Mouse (Mus musculus): ENCODE data around the gene Usp32. TPM values are rescaled to one million over a fixed set of nuclear protein-coding genes. Genes with fewer than 3 reads are reported as not detected.

Gene Usp32
- total RNA-seq, 2 experiments from 2014 or later: 80.8 to 87.9 TPM

Other genes starting within 250 kb of the Usp32 start
- 10 to 100 TPM; 28.1 to 31.9 TPM for gene Znhit3, start 223.8 kb downstream of the Usp32 start, total RNA-seq (2021)
- 10 to 100 TPM; 44.2 to 49.6 TPM for gene Car4, start 182.4 kb downstream of the Usp32 start, total RNA-seq (2021)
- gene 1700125H20Rik, start 30.2 kb upstream of the Usp32 start, total RNA-seq (2021): under 1 TPM; 0.71 to 0.73 TPM
- 10 to 100 TPM; 69.6 to 73.0 TPM for gene Appbp2, start 95.0 kb upstream of the Usp32 start, total RNA-seq (2021)
- 10 to 100 TPM; 19.2 to 20.4 TPM for gene Ppm1d, start 171.1 kb upstream of the Usp32 start, total RNA-seq (2021)
- 10 to 100 TPM; 49.2 to 61.1 TPM for gene Bcas3, start 213.0 kb upstream of the Usp32 start, total RNA-seq (2021)